Mouse (Mus musculus) CH12.LX (cell line): ENCODE data around the gene Mprip. TPM values are rescaled to one million over a fixed set of nuclear protein-coding genes. Genes with fewer than 3 reads are reported as not detected.

Experiments used
- DNase-seq: peaks from one replicate; pipeline ENCODE4 v3.0.0-alpha.2; 2013; ENCODE audit errors: extremely low read depth
- H3K27ac ChIP-seq: 2 replicates; pipeline ENCODE4 v1.5.1; 2012; ENCODE audit warnings: low read depth, mild to moderate bottlenecking, control low read depth, moderate library complexity; ENCODE audit not compliant: insufficient read depth
- H3K27me3 ChIP-seq: replicated peaks from 2 replicates; pipeline ENCODE3; 2012; ENCODE audit warnings: inconsistent platforms
- H3K36me3 ChIP-seq, 2 experiments: replicated peaks in 1 of 2; 2 replicates each; pipeline versions ENCODE3 to v1.6.1; 2012; ENCODE audit warnings: inconsistent platforms in 1 of 2, low read length in 1 of 2, mild to moderate bottlenecking in 1 of 2, mixed read lengths in 1 of 2, moderate library complexity in 1 of 2; ENCODE audit not compliant: control insufficient read depth in 1 of 2, insufficient read depth in 1 of 2
- H3K4me1 ChIP-seq, 2 experiments: 2 replicates each; pipeline ENCODE4 v1.6.1; 2012; ENCODE audit warnings: inconsistent platforms in 1 of 2, moderate library complexity in 1 of 2; ENCODE audit not compliant: insufficient read depth in 2 of 2, control insufficient read depth in 1 of 2
- H3K4me2 ChIP-seq: 2 replicates; pipeline ENCODE4 v1.6.1; 2012; ENCODE audit warnings: low read depth, mild to moderate bottlenecking, control low read depth; ENCODE audit not compliant: poor library complexity, insufficient read depth, severe bottlenecking
- H3K4me3 ChIP-seq, 3 experiments: fragments of 150-350 bp in 1 of 3; sonication (generic) in 1 of 3; replicated peaks in 1 of 3; 2 replicates each; pipeline versions ENCODE3 to v1.5.1; 2011 to 2012; ENCODE audit warnings: low read depth in 2 of 3, low read length in 2 of 3, mild to moderate bottlenecking in 2 of 3, moderate library complexity in 2 of 3, control low read depth in 1 of 3, improper control_type of control experiment in 1 of 3, inconsistent platforms in 1 of 3, mixed read lengths in 1 of 3; ENCODE audit not compliant: poor library complexity in 1 of 3
- H3K79me2 ChIP-seq: replicated peaks from 2 replicates; pipeline ENCODE4 v1.6.1; 2012; ENCODE audit warnings: mild to moderate bottlenecking, moderate library complexity; ENCODE audit not compliant: control insufficient read depth, poor library complexity, insufficient read depth, severe bottlenecking; ENCODE audit errors: extremely low read depth
- H3K9ac ChIP-seq: 2 replicates; pipeline ENCODE4 v1.6.1; 2012; ENCODE audit warnings: low read depth, mild to moderate bottlenecking, control low read depth, moderate library complexity; ENCODE audit not compliant: insufficient read depth
- H3K9me3 ChIP-seq: replicated peaks from 2 replicates; pipeline ENCODE3; 2012; ENCODE audit warnings: low read length, inconsistent platforms, mixed read lengths
- BHLHE40 ChIP-seq: IDR thresholded peaks from 2 replicates; pipeline ENCODE4 v1.6.1; 2011; ENCODE audit warnings: mild to moderate bottlenecking, low read depth, low read length, improper control_type of control experiment
- E2F4 ChIP-seq: IDR thresholded peaks from 2 replicates; pipeline ENCODE4 v1.6.1; 2011; ENCODE audit warnings: low read depth, low read length, improper control_type of control experiment; ENCODE audit not compliant: insufficient replicate concordance
- EP300 ChIP-seq: IDR thresholded peaks from 2 replicates; pipeline ENCODE4 v1.6.1; 2011; ENCODE audit warnings: low read length, improper control_type of control experiment
- ETS1 ChIP-seq: conservative IDR thresholded peaks from 2 replicates; pipeline ENCODE4 v1.6.1; 2012; ENCODE audit warnings: low read depth, mild to moderate bottlenecking, inconsistent platforms, low read length, improper control_type of control experiment, moderate library complexity
- GABPA ChIP-seq: IDR thresholded peaks from 2 replicates; pipeline ENCODE4 v1.6.1; 2012; ENCODE audit warnings: low read depth, low read length, improper control_type of control experiment, inconsistent platforms; ENCODE audit not compliant: insufficient replicate concordance
- HCFC1 ChIP-seq: IDR thresholded peaks from 2 replicates; pipeline ENCODE4 v1.6.1; 2012; ENCODE audit warnings: low read depth, mild to moderate bottlenecking, inconsistent platforms, low read length, improper control_type of control experiment
- IRF4 ChIP-seq: IDR thresholded peaks from 2 replicates; pipeline ENCODE4 v1.6.1; 2014; ENCODE audit warnings: low read depth, mild to moderate bottlenecking, inconsistent platforms, low read length, improper control_type of control experiment
- JUN ChIP-seq: IDR thresholded peaks from 2 replicates; pipeline ENCODE4 v1.6.1; 2011; ENCODE audit warnings: low read depth, mild to moderate bottlenecking, low read length, improper control_type of control experiment, moderate library complexity; ENCODE audit not compliant: insufficient read depth
- JUND ChIP-seq: conservative IDR thresholded peaks from 2 replicates; pipeline ENCODE4 v1.6.1; 2011; ENCODE audit warnings: low read depth, low read length, improper control_type of control experiment
- KAT2A ChIP-seq: IDR thresholded peaks from 2 replicates; pipeline ENCODE4 v1.6.1; 2012; ENCODE audit warnings: low read length, improper control_type of control experiment, inconsistent platforms; ENCODE audit not compliant: insufficient replicate concordance
- MAZ ChIP-seq: IDR thresholded peaks from 2 replicates; pipeline ENCODE4 v1.6.1; 2012; ENCODE audit warnings: low read depth, mild to moderate bottlenecking, inconsistent platforms, low read length, improper control_type of control experiment, moderate library complexity
- MEF2A ChIP-seq: IDR thresholded peaks from 2 replicates; pipeline ENCODE4 v1.6.1; 2014; ENCODE audit warnings: low read depth, mild to moderate bottlenecking, inconsistent platforms, low read length, improper control_type of control experiment, borderline replicate concordance
- NRF1 ChIP-seq: IDR thresholded peaks from 2 replicates; pipeline ENCODE4 v1.6.1; 2014; ENCODE audit warnings: low read depth, mild to moderate bottlenecking, inconsistent platforms, low read length, improper control_type of control experiment, moderate library complexity
- POLR2A ChIP-seq: IDR thresholded peaks from 2 replicates; pipeline ENCODE4 v1.6.1; 2011; ENCODE audit warnings: low read depth, mild to moderate bottlenecking, improper control_type of control experiment, low read length
- RAD21 ChIP-seq: IDR thresholded peaks from 2 replicates; pipeline ENCODE4 v1.6.1; 2011; ENCODE audit warnings: low read depth, mild to moderate bottlenecking, low read length, improper control_type of control experiment, moderate library complexity
- TBP ChIP-seq: conservative IDR thresholded peaks from 2 replicates; pipeline ENCODE4 v1.6.1; 2011; ENCODE audit warnings: low read depth, low read length, improper control_type of control experiment
- USF1 ChIP-seq: IDR thresholded peaks from 2 replicates; pipeline ENCODE4 v1.6.1; 2014; ENCODE audit warnings: low read depth, mild to moderate bottlenecking, inconsistent platforms, low read length, improper control_type of control experiment
- USF2 ChIP-seq: conservative IDR thresholded peaks from 2 replicates; pipeline ENCODE4 v1.6.1; 2011; ENCODE audit warnings: low read depth, low read length, improper control_type of control experiment
- ZC3H11A ChIP-seq: IDR thresholded peaks from 2 replicates; pipeline ENCODE4 v1.6.1; 2012; ENCODE audit warnings: low read depth, mild to moderate bottlenecking, inconsistent platforms, low read length, improper control_type of control experiment
- ZMIZ1 ChIP-seq: IDR thresholded peaks from 2 replicates; pipeline ENCODE4 v1.6.1; 2012; ENCODE audit warnings: low read depth, mild to moderate bottlenecking, inconsistent platforms, low read length, improper control_type of control experiment
- ZNF384 ChIP-seq: IDR thresholded peaks from 2 replicates; pipeline ENCODE4 v1.6.1; 2012; ENCODE audit warnings: low read depth, low read length, improper control_type of control experiment, inconsistent platforms
- dilution Hi-C: fragments of 300-500 bp; cut with MboI; formaldehyde crosslinking; loops from 2 replicates; pipeline ENCODE4 v1.14.3; 2020; ENCODE audit warnings: low sequenced_read_pairs; ENCODE audit not compliant: extremely low pct_unique_long_range_greater_than_20kb, extremely low pct_ligation_motif_present
- in situ Hi-C: fragments of 300-500 bp; cut with MboI; formaldehyde crosslinking; loops from 3 replicates; pipeline ENCODE4 v1.14.3; 2019; ENCODE audit warnings: low sequenced_read_pairs, low pct_ligation_motif_present, low pct_unique_long_range_greater_than_20kb, mixed read lengths
- polyA plus RNA-seq: library from polyadenylated mRNA; unstranded; fragments of >175 nt; gene quantifications from 2 replicates; pipeline ENCODE4 v1.2.1, GENCODE M21; 2012; ENCODE audit warnings: low read depth; ENCODE audit not compliant: insufficient read length
- total RNA-seq, 2 experiments: library from RNA; depleted of rRNA; stranded (reverse); fragments of 300-350 nt in 1 of 2; fragments of >200 nt in 1 of 2; gene quantifications; 2 replicates each; pipeline ENCODE4 v1.2.3; 2012 to 2014

Mprip gene
- total and polyA plus RNA-seq, 3 experiments = 50.6 to 59.5 (median 56.4) TPM

GRCm38 (mm10) chr11:59653547-59653946, 7.6 kb upstream of the Mprip start:
- in situ Hi-C loops = no loop called here
- Histone ChIP-seq H3K27me3 (peaks cover 4% of the 10 kb centered on the region), H3K4me3 (no peak overlapping the region), H3K9me3 (no peaks in the 10 kb centered on the region), H3K27ac (no peak overlapping the region), H3K4me1 (peaks cover 0 to 4% of the 10 kb centered on the region in 2 experiments; a peak in 1 of 4 replicates), H3K4me2 (no peak overlapping the region), H3K79me2 (no peaks in the 10 kb centered on the region), H3K36me3 (no peaks in the 10 kb centered on the region), H3K9ac (no peak overlapping the region)
- dilution Hi-C loops = no loop called here
- TF ChIP-seq ZC3H11A (no peak), RAD21 (no peak), ZNF384 (no peak), GABPA (no peak), USF2 (no peak), E2F4 (no peak), MEF2A (no peak), JUN (no peak), POLR2A (no peak), ETS1 (no peak), USF1 (no peak), MAZ (no peak)
- DNase-seq = no peak

GRCm38 (mm10) chr11:59655337-59655736, 5.8 kb upstream of the Mprip start:
- DNase-seq = no peak
- H3K27ac ChIP-seq = no peak overlapping the region
- peaks cover 2% of the 10 kb centered on the region for H3K27me3 ChIP-seq
- H3K79me2 ChIP-seq = no peaks in the 10 kb centered on the region
- in situ Hi-C loops (no loop called here), dilution Hi-C loops (no loop called here)
- no peaks in the 10 kb centered on the region for H3K9me3 ChIP-seq
- no peak overlapping the region for H3K4me2 ChIP-seq
- H3K4me1 ChIP-seq = peaks cover 0 to 4% of the 10 kb centered on the region in 2 experiments; a peak in 1 of 4 replicates
- no peak for TF ChIP-seq IRF4
- TF ChIP-seq KAT2A = no peak
- no peak for TF ChIP-seq JUND
- TF ChIP-seq ZC3H11A = no peak
- no peak for TF ChIP-seq TBP
- no peak for TF ChIP-seq EP300
- TF ChIP-seq HCFC1 = no peak
- TF ChIP-seq NRF1 = no peak
- no peak for TF ChIP-seq ZNF384
- TF ChIP-seq BHLHE40 = no peak
- no peak for TF ChIP-seq ZMIZ1
- TF ChIP-seq USF1 = no peak
- no peak overlapping the region for H3K9ac ChIP-seq
- H3K4me3 ChIP-seq = no peak overlapping the region
- H3K36me3 ChIP-seq = no peaks in the 10 kb centered on the region
